Mouse (Mus musculus) heart, embryonic 10.5 days (tissue): Measurements from ENCODE around the gene Cdon. TPM values are rescaled to one million over a fixed set of nuclear protein-coding genes. Genes with fewer than 3 reads are reported as not detected.
A peak's percentile ranks its signal among the peaks of the same experiment; 100 is the strongest.

Source experiments
- DNase-seq: peaks from one replicate; pipeline ENCODE4 v3.0.0-alpha.2; 2017; ENCODE audit warnings: low spot score
- H3K27ac ChIP-seq: fragments of 300-500 bp; sonication (generic); 2 replicates; pipeline ENCODE4 v1.5.1; 2016; ENCODE audit warnings: mild to moderate bottlenecking
- H3K27me3 ChIP-seq: fragments of 300-500 bp; sonication (generic); 2 replicates; pipeline ENCODE4 v1.6.1; 2016; ENCODE audit warnings: mild to moderate bottlenecking; ENCODE audit not compliant: poor library complexity, insufficient read depth, severe bottlenecking
- H3K36me3 ChIP-seq: fragments of 300-500 bp; sonication (generic); 2 replicates; pipeline ENCODE4 v1.6.1; 2016; ENCODE audit warnings: mild to moderate bottlenecking, moderate library complexity
- H3K4me1 ChIP-seq: fragments of 300-500 bp; sonication (generic); 2 replicates; pipeline ENCODE4 v1.6.1; 2016; ENCODE audit warnings: mild to moderate bottlenecking
- H3K4me3 ChIP-seq: fragments of 300-500 bp; sonication (generic); 2 replicates; pipeline ENCODE4 v1.5.1; 2016; ENCODE audit warnings: mild to moderate bottlenecking, moderate library complexity
- H3K9me3 ChIP-seq: fragments of 300-500 bp; sonication (generic); 2 replicates; pipeline ENCODE4 v1.6.1; 2016; ENCODE audit warnings: mild to moderate bottlenecking, moderate library complexity
- WGBS: fragments of 180-500 bp; shearing (Covaris S2); methylation state at CpG from one replicate; pipeline ENCODE4 v1.1.7; 2016; 5-methylcytosine and 5-hydroxymethylcytosine counted together
- polyA plus RNA-seq: library from polyadenylated mRNA; unstranded; fragments of >200 nt; fragmentation: Nextera tagmentation; extraction: Ambion mirVana; gene quantifications from 2 replicates; pipeline ENCODE4 v1.2.1, GENCODE M21; 2016

The Cdon gene
- polyA plus RNA-seq, 1 experiment from 2014 or later, result 6.2 TPM

DNA sequence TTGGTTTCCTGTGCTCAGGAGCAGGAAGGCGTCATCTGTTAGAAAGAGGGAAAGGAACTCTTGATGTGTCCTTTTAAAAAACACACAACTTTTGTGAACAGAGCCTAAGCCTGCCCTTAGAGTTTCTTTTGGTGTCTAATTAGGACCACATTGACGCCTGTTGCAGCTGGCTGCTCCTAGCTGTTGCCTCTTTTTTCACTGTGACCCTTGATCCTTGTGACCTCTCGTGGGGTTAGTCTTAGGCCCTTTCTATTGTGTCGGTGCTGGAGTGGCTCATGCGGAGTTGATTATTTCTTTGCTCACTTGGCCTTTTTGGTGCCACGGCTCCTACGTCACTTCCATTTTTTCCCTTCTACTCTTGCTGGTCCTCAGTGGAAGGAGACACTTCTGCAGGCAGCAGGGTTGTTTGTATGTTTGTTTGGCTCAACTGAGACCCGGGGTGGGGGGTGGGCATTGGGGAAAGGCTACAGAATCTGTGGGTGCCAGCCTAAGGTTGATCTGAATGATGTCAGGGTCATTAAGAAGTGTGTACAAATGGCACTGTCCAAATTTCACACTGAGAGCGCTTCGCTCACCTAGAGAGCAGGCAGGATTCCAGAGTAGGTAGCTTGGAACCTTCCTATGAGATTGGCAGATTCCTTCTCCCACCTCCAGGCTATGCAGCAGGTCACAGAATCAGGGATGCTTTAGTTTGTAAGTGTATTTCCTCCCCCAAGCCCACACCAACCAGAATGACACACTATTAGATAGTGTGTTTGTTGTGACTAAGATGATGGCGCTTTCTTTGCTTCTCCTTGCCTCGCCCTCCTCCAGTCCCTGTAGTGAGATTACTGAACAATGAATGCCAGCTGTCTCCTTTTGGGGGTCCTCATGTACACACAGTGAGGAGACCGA, 22.9 kb downstream of the Cdon start:
- WGBS, result 66% methylated on average over 13 of the region's 13 CpGs
- no peak for DNase-seq
- H3K27ac ChIP-seq, result no peak overlapping the region
- H3K4me1 ChIP-seq, result peaks cover 27% of the 10 kb centered on the region; the same call in 1 of the 2 replicates
- H3K27me3 ChIP-seq, result no peaks in the 10 kb centered on the region
- H3K36me3 ChIP-seq, result 0 out of 2 replicates have a peak, but pooled peaks cover 2% of the 10 kb centered on the region
- H3K4me3 ChIP-seq, result no peak overlapping the region
- no peaks in the 10 kb centered on the region for H3K9me3 ChIP-seq

DNA sequence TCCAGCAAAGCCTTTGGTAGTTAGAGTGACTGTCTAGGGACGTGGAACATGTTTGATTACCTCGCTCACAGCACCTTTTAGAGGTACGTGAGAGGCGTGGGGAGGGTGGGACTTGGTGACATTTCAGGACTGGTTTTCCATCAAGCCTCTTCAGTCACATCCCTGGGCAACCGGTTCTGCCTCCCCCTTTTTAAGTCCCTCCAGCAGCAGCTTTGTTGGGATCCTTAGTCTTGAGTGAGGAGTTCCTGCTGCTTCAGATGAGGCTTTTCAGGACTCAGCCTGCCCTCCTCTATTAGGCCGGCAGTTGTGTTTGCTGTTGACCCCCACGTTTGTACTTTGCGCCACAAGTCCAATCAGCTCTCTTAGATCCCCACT, 23.6 kb downstream of the Cdon start:
- H3K27ac ChIP-seq, result no peak overlapping the region
- H3K4me1 ChIP-seq, result peaks cover 27% of the 10 kb centered on the region; the same call in 1 of the 2 replicates
- WGBS, result 69% methylated on average over 8 of the region's 8 CpGs

DNA sequence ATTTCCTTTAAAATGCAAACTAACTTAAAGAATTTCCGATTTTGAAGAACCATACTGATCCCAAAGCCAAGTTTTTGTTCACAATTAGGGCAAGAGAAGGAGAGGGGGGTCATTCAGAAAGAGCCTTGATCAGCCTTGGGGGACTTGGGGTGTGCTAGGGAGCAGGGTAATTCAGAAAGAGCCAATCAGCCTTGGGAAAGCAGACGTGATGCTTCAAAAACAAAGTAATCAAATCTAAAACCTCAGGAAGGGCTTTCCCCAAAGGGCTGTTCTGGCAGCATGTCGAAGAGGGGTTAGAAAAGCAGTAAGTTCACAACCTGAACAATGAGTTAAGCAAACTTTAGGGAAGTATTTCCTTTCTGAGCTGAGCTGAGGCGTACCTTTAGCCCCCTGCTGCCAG, 26.0 kb downstream of the Cdon start:
- WGBS, result 63% methylated on average over 4 of the region's 4 CpGs
- Histone ChIP-seq H3K27me3 (no peaks in the 10 kb centered on the region), H3K4me1 (peaks cover 27% of the 10 kb centered on the region; the same call in 1 of the 2 replicates), H3K4me3 (no peak overlapping the region), H3K9me3 (no peaks in the 10 kb centered on the region), H3K27ac (no peak overlapping the region), H3K36me3 (0 out of 2 replicates have a peak, but pooled peaks cover 2% of the 10 kb centered on the region)
- DNase-seq, result no peak

More for the DNA sequence above, 23.6 kb downstream of the Cdon start:
- Histone ChIP-seq H3K9me3 (no peaks in the 10 kb centered on the region), H3K36me3 (0 out of 2 replicates have a peak, but pooled peaks cover 2% of the 10 kb centered on the region), H3K4me3 (no peak overlapping the region), H3K27me3 (no peaks in the 10 kb centered on the region)
- DNase-seq, result no peak

DNA sequence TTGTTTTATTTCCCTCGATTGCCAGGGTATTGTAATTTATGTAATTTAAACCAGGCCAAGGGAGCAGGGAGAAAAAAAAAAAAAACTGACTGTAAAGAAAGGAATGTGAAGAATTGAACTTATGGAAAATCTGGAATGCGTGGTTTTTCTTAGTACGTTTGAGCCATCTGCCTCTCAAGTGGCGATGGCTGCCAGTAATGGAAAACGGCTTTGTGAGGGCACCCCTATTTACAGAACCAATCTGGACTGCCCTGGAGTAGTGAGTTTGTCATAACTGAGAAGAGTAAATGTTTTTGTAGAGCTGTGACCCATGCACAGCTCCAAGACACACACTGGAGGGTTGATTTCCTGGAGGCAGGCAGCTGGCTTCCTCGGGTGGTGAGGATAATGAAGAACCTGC, 32.4 kb downstream of the Cdon start:
- H3K27me3 ChIP-seq, result no peaks in the 10 kb centered on the region
- 68% methylated on average over 6 of the region's 6 CpGs for WGBS
- DNase-seq, result no peak
- peaks cover 52% of the 10 kb centered on the region for H3K36me3 ChIP-seq
- no peak overlapping the region for H3K4me3 ChIP-seq
- H3K4me1 ChIP-seq, result 0 out of 2 replicates have a peak, but pooled peaks cover 5% of the 10 kb centered on the region
- H3K9me3 ChIP-seq, result no peaks in the 10 kb centered on the region
- H3K27ac ChIP-seq, result no peak overlapping the region

DNA sequence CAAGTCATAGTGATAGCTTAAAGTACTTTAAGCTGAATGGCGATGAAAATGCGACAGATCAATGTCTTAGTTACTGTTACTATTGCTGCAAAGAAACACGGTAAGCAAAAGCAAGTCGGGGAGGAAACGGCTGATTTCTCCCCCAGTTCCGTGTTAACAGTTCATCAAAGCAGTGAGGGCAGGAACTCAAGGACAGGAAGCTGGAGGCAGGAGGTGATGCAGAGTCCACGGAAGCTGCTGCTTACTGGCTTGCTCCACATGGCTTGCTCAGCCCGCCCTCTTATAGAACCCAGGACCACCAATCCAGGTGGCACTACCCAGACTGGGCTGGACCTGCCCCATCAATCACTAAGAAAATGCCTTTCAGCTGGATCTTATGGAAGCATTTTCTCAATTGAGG, 38.7 kb downstream of the Cdon start:
- WGBS, result 79% methylated on average over 8 of the region's 8 CpGs
- Histone ChIP-seq H3K27me3 (no peaks in the 10 kb centered on the region), H3K27ac (no peak overlapping the region), H3K9me3 (no peaks in the 10 kb centered on the region), H3K4me3 (no peak overlapping the region), H3K4me1 (0 out of 2 replicates have a peak, but pooled peaks cover 5% of the 10 kb centered on the region), H3K36me3 (peaks cover 57% of the 10 kb centered on the region)
- no peak for DNase-seq

DNA sequence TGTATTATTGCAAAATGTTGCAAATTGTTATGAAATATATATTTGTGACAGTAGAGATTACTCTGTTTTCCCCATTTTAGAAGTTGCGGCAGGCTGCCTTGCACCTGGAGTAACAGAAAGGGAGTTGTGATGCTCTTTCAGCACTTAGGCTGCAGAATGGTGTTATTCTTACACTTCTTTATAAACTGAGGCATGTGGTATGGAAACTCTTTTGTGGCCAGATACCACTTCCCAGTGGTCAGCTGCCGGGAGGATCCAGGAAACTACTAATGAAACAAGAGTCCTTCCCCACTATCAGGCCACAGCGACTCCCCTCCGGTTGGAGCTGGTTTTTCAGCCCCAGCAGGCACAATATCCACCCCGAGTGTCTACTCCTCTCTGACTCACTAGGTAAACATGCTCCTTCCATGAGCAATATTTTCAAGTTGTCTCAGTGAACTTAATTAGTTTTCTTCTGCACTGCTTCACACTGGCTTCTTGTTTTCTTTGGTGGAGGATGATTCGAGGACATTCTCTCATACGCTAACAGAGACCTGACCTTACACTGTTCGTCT, 46.4 kb downstream of the Cdon start:
- Histone ChIP-seq H3K4me1 (no peaks in the 10 kb centered on the region), H3K27me3 (no peaks in the 10 kb centered on the region), H3K4me3 (no peak overlapping the region), H3K36me3 (peaks cover 43% of the 10 kb centered on the region), H3K27ac (no peak overlapping the region), H3K9me3 (no peaks in the 10 kb centered on the region)
- peak; percentile 83 for DNase-seq
- 59% methylated on average over 8 of the region's 8 CpGs for WGBS

DNA sequence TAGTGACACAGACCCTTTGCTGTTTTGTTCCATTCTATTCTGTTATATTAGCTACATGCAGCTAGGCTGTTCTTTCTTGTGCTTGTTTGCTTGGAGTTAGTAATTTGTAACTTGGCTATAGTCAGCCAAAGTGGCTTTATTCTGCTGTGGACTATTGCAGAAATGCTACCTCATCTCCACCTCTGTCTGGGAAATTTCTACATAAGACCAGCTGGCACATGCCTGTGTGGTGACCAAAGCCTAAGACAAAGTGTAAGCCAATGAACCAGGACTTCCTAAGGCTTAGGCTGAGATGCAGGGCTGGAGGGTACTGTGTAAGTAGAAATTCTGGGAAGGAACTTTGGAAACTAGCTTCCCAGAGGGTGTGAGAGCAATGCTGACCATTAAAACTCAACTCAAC, 48.0 kb downstream of the Cdon start:
- Histone ChIP-seq H3K4me1 (no peaks in the 10 kb centered on the region), H3K4me3 (no peak overlapping the region), H3K27ac (no peak overlapping the region), H3K27me3 (no peaks in the 10 kb centered on the region), H3K36me3 (peaks cover 36% of the 10 kb centered on the region), H3K9me3 (no peaks in the 10 kb centered on the region)
- no peak for DNase-seq

DNA sequence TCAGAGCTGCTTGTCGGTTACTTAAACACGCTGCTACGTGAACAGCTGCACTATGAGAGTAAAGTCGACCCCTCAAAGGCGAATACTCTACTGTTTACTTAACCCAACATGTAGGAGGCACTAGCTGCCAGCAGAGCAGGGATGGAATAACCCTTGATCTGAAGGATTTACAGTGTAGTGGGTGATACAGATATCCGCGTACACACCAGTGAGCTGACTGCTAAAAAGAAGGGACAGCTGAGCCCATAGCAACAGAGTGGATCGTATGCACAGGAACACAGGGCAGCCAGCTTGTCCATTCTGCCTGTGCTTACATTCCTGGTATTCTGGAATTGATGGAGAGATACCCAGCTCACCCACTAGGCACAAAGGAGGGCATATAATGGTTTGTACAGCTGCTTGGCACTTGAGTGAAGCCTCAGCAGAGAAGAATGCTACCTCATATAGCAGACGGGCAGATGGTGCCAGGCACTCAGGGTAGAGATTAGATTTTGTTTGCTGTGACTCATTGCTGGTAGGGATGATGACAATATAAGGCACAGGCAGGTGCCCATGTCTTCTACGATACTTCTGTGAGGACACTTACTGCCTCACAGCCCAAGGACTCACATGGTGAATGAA, 53.3 kb downstream of the Cdon start:
- 86% methylated on average over 10 of the region's 10 CpGs for WGBS
- H3K36me3 ChIP-seq, result peaks cover 54% of the 10 kb centered on the region

DNA sequence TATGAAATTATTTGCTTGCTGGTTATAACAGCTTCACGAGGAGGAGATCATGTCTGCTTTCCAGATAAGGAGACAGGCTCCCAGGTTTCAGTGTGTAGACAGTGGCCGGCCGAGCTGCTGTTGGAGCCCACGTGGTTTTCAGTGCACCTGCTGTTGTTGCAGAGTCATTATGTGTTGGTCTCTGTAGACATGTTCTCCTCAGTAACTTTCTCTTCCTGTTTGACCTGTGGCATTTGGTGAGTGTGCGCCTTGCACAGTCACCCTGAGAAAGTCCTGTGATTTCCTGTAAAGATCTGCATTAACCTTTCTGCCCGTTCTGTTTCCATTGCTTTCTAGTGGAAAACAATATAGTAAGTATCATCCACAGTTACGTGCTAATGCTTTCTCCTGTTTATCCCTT, 54.5 kb downstream of the Cdon start:
- Histone ChIP-seq H3K36me3 (peaks cover 51% of the 10 kb centered on the region), H3K27ac (no peak overlapping the region)
- WGBS, result 87% methylated on average over 7 of the region's 7 CpGs

More for the DNA sequence above, 53.3 kb downstream of the Cdon start:
- Histone ChIP-seq H3K27ac (no peak overlapping the region), H3K27me3 (no peaks in the 10 kb centered on the region), H3K4me1 (no peaks in the 10 kb centered on the region), H3K4me3 (no peak overlapping the region), H3K9me3 (no peaks in the 10 kb centered on the region)
- no peak for DNase-seq

DNA sequence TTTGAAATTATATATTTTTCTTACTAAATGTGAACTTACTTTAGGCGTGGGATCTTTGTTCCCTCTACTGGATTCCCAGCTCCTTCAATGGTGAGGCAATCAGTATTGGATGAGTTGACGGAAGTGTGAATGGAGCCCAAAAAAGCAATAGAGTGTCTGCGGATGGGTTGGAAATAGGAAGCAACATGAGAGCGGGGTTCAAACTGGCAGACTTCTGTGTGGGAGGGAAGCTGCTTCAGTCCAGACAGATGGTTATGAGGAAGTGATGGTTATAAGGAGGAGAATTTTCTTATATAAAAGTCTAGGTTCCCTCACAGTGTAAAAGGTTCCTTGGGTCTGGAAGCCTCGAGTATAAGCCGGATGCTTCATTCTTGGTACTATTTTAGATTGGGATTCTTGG, 58.5 kb downstream of the Cdon start:
- DNase-seq, result no peak
- Histone ChIP-seq H3K9me3 (no peaks in the 10 kb centered on the region), H3K36me3 (peaks cover 36% of the 10 kb centered on the region), H3K4me3 (no peak overlapping the region), H3K27me3 (no peaks in the 10 kb centered on the region), H3K4me1 (0 out of 2 replicates have a peak, but pooled peaks cover 4% of the 10 kb centered on the region), H3K27ac (no peak overlapping the region)
- 88% methylated on average over 6 of the region's 6 CpGs for WGBS

More for the DNA sequence above, 54.5 kb downstream of the Cdon start:
- no peaks in the 10 kb centered on the region for H3K9me3 ChIP-seq
- no peak overlapping the region for H3K4me3 ChIP-seq
- no peak for DNase-seq
- H3K27me3 ChIP-seq, result no peaks in the 10 kb centered on the region
- H3K4me1 ChIP-seq, result no peaks in the 10 kb centered on the region

DNA sequence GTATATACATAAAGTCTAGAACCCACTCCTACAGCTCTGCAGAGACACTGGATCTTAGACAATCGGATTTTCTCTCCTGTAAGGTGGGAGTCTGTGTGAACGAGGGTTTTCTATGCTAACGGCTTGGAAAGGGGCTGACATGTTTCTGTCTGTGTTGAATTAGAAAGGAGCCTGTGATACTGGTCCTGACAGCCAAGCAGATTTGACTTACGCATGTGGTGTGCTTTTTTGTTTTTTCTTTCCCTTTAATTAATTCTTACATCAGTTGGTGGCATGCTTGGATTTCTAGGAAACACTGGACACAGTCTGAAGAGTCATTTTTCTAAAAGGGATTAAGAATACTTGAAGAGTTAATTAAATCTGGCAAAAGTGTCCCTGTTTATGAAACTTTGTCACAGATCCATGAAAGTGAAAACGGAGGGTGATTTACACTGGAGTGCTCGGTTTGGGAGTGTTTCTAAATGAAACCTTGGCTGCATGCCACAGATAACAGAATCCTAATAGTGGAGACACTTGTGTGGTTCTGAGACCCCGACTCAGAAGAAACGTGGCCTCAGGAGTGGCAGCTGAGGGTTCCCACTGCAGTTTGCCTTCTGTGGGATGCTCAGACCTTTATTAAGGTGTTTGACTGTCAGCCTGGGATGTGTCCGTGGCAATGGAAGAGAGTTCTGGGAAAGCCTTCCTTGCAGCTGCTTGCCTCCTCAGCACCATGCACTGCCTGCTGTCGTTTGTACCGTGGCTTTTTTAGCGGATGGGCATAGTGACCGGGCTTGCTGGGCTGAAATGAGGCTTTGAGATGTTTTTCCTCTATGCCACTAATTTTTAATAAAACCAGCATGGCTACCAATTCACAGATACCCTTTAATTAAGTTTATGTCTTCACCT, 61.3 kb downstream of the Cdon start:
- H3K4me3 ChIP-seq, result no peak overlapping the region
- no peak for DNase-seq
- H3K36me3 ChIP-seq, result peaks cover 43% of the 10 kb centered on the region
- H3K27me3 ChIP-seq, result no peaks in the 10 kb centered on the region
- H3K27ac ChIP-seq, result no peak overlapping the region
- H3K4me1 ChIP-seq, result 0 out of 2 replicates have a peak, but pooled peaks cover 4% of the 10 kb centered on the region
- H3K9me3 ChIP-seq, result no peaks in the 10 kb centered on the region
- WGBS, result 75% methylated on average over 13 of the region's 13 CpGs

DNA sequence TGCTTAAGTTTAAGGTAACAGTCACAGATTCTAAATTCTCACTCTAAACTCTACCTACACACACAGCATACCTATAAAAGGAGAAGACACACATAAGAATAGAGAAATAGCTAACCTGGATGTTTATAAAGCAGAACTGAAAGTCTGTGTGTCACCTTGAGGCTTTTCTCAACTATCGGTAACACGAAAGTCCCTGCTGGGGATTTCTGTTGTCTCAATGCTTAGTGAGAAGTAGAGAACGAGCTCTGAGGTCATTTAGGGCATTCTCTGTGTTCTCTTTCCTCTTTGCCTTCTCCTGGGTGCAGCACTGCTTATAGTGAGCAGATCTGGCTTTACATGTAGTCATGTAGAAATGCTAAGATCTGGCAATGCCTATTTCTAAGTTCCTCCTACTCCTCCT, 63.0 kb downstream of the Cdon start:
- Histone ChIP-seq H3K9me3 (no peaks in the 10 kb centered on the region), H3K4me3 (no peak overlapping the region), H3K27me3 (no peaks in the 10 kb centered on the region), H3K4me1 (0 out of 2 replicates have a peak, but pooled peaks cover 4% of the 10 kb centered on the region), H3K36me3 (peaks cover 48% of the 10 kb centered on the region), H3K27ac (no peak overlapping the region)
- no peak for DNase-seq
- WGBS, result 81% methylated on average over 3 of the region's 3 CpGs
